Mouse (Mus musculus): Measurements from ENCODE around the gene Calr3. TPM values are rescaled to one million over a fixed set of nuclear protein-coding genes. Genes with fewer than 3 reads are reported as not detected.

Gene Calr3
- polyA plus RNA-seq, 1 experiment from 2014 or later = 1.7 TPM

GRCm38 (mm10) chr8:72474826-72475546 lies 31.3 kb upstream of the Calr3 start, which contains the start of gene Cherp:
TSS of gene Cherp (minus strand) at chr8:72475226.
- H3K4me3 ChIP-seq (ENCODE audit: low read depth, low read length) = peak within 1 kb of the TSS; percentile 89
- H3K4me1 ChIP-seq (replicated peaks; ENCODE audit: control insufficient read depth, insufficient read depth, low read length) = peaks cover 8% of the 10 kb centered on the region; the same call in 1 of the 2 replicates
- ATAC-seq (replicated peaks; ENCODE audit: low FRiP score) (peak; percentile 96), DNase-seq (ENCODE audit: low spot score) (peak; percentile 97)
- H3K27ac ChIP-seq (ENCODE audit: low read depth, low read length) = peak within 1 kb of the TSS; percentile 87
- no peaks in the 10 kb centered on the region for H3K27me3 ChIP-seq (ENCODE audit: control insufficient read depth, insufficient read depth, low read length)
- peak within 1 kb of the TSS; percentile 80 for H3K9ac ChIP-seq (ENCODE audit: low read length)
- peaks cover 6% of the 10 kb centered on the region for H3K36me3 ChIP-seq (ENCODE audit: control insufficient read depth, insufficient read depth, low read length)
- H3K9me3 ChIP-seq (ENCODE audit: control insufficient read depth, low read length) = no peaks in the 10 kb centered on the region
- H3K4me2 ChIP-seq (ENCODE audit: low read depth, low read length, severe bottlenecking) = peak within 1 kb of the TSS; percentile 98
- WGBS = under 1% methylated on average over 72 of the region's 80 CpGs

GRCm38 (mm10) chr8:72470684-72471083 lies 27.0 kb upstream of the Calr3 start:
- DNase-seq (ENCODE audit: low spot score) (no peak), ATAC-seq (replicated peaks; ENCODE audit: low FRiP score) (no peak)
- 91% methylated on average over 7 of the region's 7 CpGs for WGBS
- no peak overlapping the region for H3K9ac ChIP-seq (ENCODE audit: low read length)
- H3K4me3 ChIP-seq (ENCODE audit: low read depth, low read length) = no peak overlapping the region
- no peak overlapping the region for H3K4me2 ChIP-seq (ENCODE audit: low read depth, low read length, severe bottlenecking)
- no peaks in the 10 kb centered on the region for H3K27me3 ChIP-seq (ENCODE audit: control insufficient read depth, insufficient read depth, low read length)
- H3K27ac ChIP-seq (ENCODE audit: low read depth, low read length) = no peak overlapping the region
- peaks cover 42% of the 10 kb centered on the region for H3K36me3 ChIP-seq (ENCODE audit: control insufficient read depth, insufficient read depth, low read length)
- H3K4me1 ChIP-seq (replicated peaks; ENCODE audit: control insufficient read depth, insufficient read depth, low read length) = peaks cover 4% of the 10 kb centered on the region; the same call in 1 of the 2 replicates
- H3K9me3 ChIP-seq (ENCODE audit: control insufficient read depth, low read length) = no peaks in the 10 kb centered on the region

GRCm38 (mm10) chr8:72469984-72470383 lies 26.3 kb upstream of the Calr3 start:
- Histone ChIP-seq H3K4me1 (replicated peaks; ENCODE audit: control insufficient read depth, insufficient read depth, low read length) (peaks cover 4% of the 10 kb centered on the region; the same call in 1 of the 2 replicates), H3K9me3 (ENCODE audit: control insufficient read depth, low read length) (no peaks in the 10 kb centered on the region), H3K27ac (ENCODE audit: low read depth, low read length) (no peak overlapping the region), H3K4me3 (ENCODE audit: low read depth, low read length) (no peak overlapping the region), H3K9ac (ENCODE audit: low read length) (no peak overlapping the region), H3K36me3 (ENCODE audit: control insufficient read depth, insufficient read depth, low read length) (peaks cover 45% of the 10 kb centered on the region), H3K4me2 (ENCODE audit: low read depth, low read length, severe bottlenecking) (no peak overlapping the region), H3K27me3 (ENCODE audit: control insufficient read depth, insufficient read depth, low read length) (no peaks in the 10 kb centered on the region)
- ATAC-seq (replicated peaks; ENCODE audit: low FRiP score) = no peak
- WGBS = 92% methylated on average over 8 of the region's 8 CpGs
- no peak for DNase-seq (ENCODE audit: low spot score)

GRCm38 (mm10) chr8:72469243-72469642 lies 25.6 kb upstream of the Calr3 start:
- no peak overlapping the region for H3K4me3 ChIP-seq (ENCODE audit: low read depth, low read length)
- H3K27me3 ChIP-seq (ENCODE audit: control insufficient read depth, insufficient read depth, low read length) = no peaks in the 10 kb centered on the region
- no peak overlapping the region for H3K27ac ChIP-seq (ENCODE audit: low read depth, low read length)
- H3K4me1 ChIP-seq (replicated peaks; ENCODE audit: control insufficient read depth, insufficient read depth, low read length) = peaks cover 4% of the 10 kb centered on the region; the same call in 1 of the 2 replicates
- DNase-seq (ENCODE audit: low spot score) (no peak), ATAC-seq (replicated peaks; ENCODE audit: low FRiP score) (no peak)
- H3K4me2 ChIP-seq (ENCODE audit: low read depth, low read length, severe bottlenecking) = no peak overlapping the region
- H3K9ac ChIP-seq (ENCODE audit: low read length) = no peak overlapping the region
- H3K36me3 ChIP-seq (ENCODE audit: control insufficient read depth, insufficient read depth, low read length) = peaks cover 49% of the 10 kb centered on the region
- 95% methylated on average over 2 of the region's 2 CpGs for WGBS
- H3K9me3 ChIP-seq (ENCODE audit: control insufficient read depth, low read length) = no peaks in the 10 kb centered on the region

- 96% methylated on average over 10 of the region's 10 CpGs for WGBS
- Histone ChIP-seq H3K36me3 (ENCODE audit: control insufficient read depth, insufficient read depth, low read length) (peaks cover 69% of the 10 kb centered on the region), H3K27me3 (ENCODE audit: control insufficient read depth, insufficient read depth, low read length) (no peaks in the 10 kb centered on the region), H3K4me3 (ENCODE audit: low read depth, low read length) (no peak overlapping the region), H3K4me2 (ENCODE audit: low read depth, low read length, severe bottlenecking) (no peak overlapping the region), H3K9me3 (ENCODE audit: control insufficient read depth, low read length) (no peaks in the 10 kb centered on the region), H3K9ac (ENCODE audit: low read length) (no peak overlapping the region), H3K27ac (ENCODE audit: low read depth, low read length) (no peak overlapping the region), H3K4me1 (replicated peaks; ENCODE audit: control insufficient read depth, insufficient read depth, low read length) (no peaks in the 10 kb centered on the region)
- DNase-seq (ENCODE audit: low spot score) (no peak), ATAC-seq (replicated peaks; ENCODE audit: low FRiP score) (no peak)
Observed at GRCm38 (mm10) chr8:72464211-72464610, 20.5 kb upstream of the Calr3 start.

GRCm38 (mm10) chr8:72459881-72460533 lies 16.3 kb upstream of the Calr3 start:
- Histone ChIP-seq H3K36me3 (ENCODE audit: control insufficient read depth, insufficient read depth, low read length) (peaks cover 38% of the 10 kb centered on the region), H3K27ac (ENCODE audit: low read depth, low read length) (no peak overlapping the region)
- no peak for ATAC-seq (replicated peaks; ENCODE audit: low FRiP score)

GRCm38 (mm10) chr8:72458457-72458856 lies 14.8 kb upstream of the Calr3 start:
- H3K9me3 ChIP-seq (ENCODE audit: control insufficient read depth, low read length) = no peaks in the 10 kb centered on the region
- no peak for DNase-seq (ENCODE audit: low spot score)
- H3K9ac ChIP-seq (ENCODE audit: low read length) = no peak overlapping the region
- H3K27me3 ChIP-seq (ENCODE audit: control insufficient read depth, insufficient read depth, low read length) = no peaks in the 10 kb centered on the region
- H3K4me2 ChIP-seq (ENCODE audit: low read depth, low read length, severe bottlenecking) = no peak overlapping the region
- no peaks in the 10 kb centered on the region for H3K4me1 ChIP-seq (replicated peaks; ENCODE audit: control insufficient read depth, insufficient read depth, low read length)
- no peak overlapping the region for H3K4me3 ChIP-seq (ENCODE audit: low read depth, low read length)
- H3K36me3 ChIP-seq (ENCODE audit: control insufficient read depth, insufficient read depth, low read length) = peaks cover 25% of the 10 kb centered on the region
- 92% methylated on average over 6 of the region's 6 CpGs for WGBS
- H3K27ac ChIP-seq (ENCODE audit: low read depth, low read length) = no peak overlapping the region
- ATAC-seq (replicated peaks; ENCODE audit: low FRiP score) = no peak

More at GRCm38 (mm10) chr8:72459881-72460533, 16.3 kb upstream of the Calr3 start:
- H3K4me1 ChIP-seq (replicated peaks; ENCODE audit: control insufficient read depth, insufficient read depth, low read length) = no peaks in the 10 kb centered on the region
- no peaks in the 10 kb centered on the region for H3K9me3 ChIP-seq (ENCODE audit: control insufficient read depth, low read length)
- 92% methylated on average over 4 of the region's 4 CpGs for WGBS
- H3K4me2 ChIP-seq (ENCODE audit: low read depth, low read length, severe bottlenecking) = no peak overlapping the region
- H3K27me3 ChIP-seq (ENCODE audit: control insufficient read depth, insufficient read depth, low read length) = no peaks in the 10 kb centered on the region
- DNase-seq (ENCODE audit: low spot score) = peak; percentile 46
- H3K4me3 ChIP-seq (ENCODE audit: low read depth, low read length) = no peak overlapping the region
- H3K9ac ChIP-seq (ENCODE audit: low read length) = no peak overlapping the region

- no peaks in the 10 kb centered on the region for H3K9me3 ChIP-seq (ENCODE audit: control insufficient read depth, low read length)
- no peak overlapping the region for H3K27ac ChIP-seq (ENCODE audit: low read depth, low read length)
- H3K4me2 ChIP-seq (ENCODE audit: low read depth, low read length, severe bottlenecking) = no peak overlapping the region
- H3K4me3 ChIP-seq (ENCODE audit: low read depth, low read length) = no peak overlapping the region
- no peaks in the 10 kb centered on the region for H3K4me1 ChIP-seq (replicated peaks; ENCODE audit: control insufficient read depth, insufficient read depth, low read length)
- no peak overlapping the region for H3K9ac ChIP-seq (ENCODE audit: low read length)
- 89% methylated on average over 3 of the region's 3 CpGs for WGBS
- no peaks in the 10 kb centered on the region for H3K27me3 ChIP-seq (ENCODE audit: control insufficient read depth, insufficient read depth, low read length)
- peaks cover 23% of the 10 kb centered on the region for H3K36me3 ChIP-seq (ENCODE audit: control insufficient read depth, insufficient read depth, low read length)
- ATAC-seq (replicated peaks; ENCODE audit: low FRiP score) (no peak), DNase-seq (ENCODE audit: low spot score) (no peak)
Observed at GRCm38 (mm10) chr8:72457806-72458205, 14.1 kb upstream of the Calr3 start.

All from forebrain, embryonic 11.5 days (tissue).